Mouse (Mus musculus): ENCODE results near the gene Grid2ip. TPM values are rescaled to one million over a fixed set of nuclear protein-coding genes. Genes with fewer than 3 reads are reported as not detected.

Gene Grid2ip
- not detected for polyA plus RNA-seq (2017; shearing (Covaris generic))

GRCm38 (mm10) chr5:143356686-143357388 is at the start of gene Grid2ip:
TSS of gene Grid2ip (plus strand) at chr5:143357338.

GRCm38 (mm10) chr5:143314730-143315513 is 42.2 kb upstream of the Grid2ip start, which contains the start of gene E130309D02Rik:
TSS of gene E130309D02Rik (minus strand) at chr5:143315360.

GRCm38 (mm10) chr5:143328690-143329495 is 28.2 kb upstream of the Grid2ip start, which contains the start of gene Zdhhc4:
TSS of gene Zdhhc4 (minus strand) at chr5:143329256.

GRCm38 (mm10) chr5:143403221-143404147 is 46.3 kb downstream of the Grid2ip start, which contains the start of gene Kdelr2:
TSS of gene Kdelr2 (plus strand) at chr5:143403838.

Other genes starting within 250 kb of the Grid2ip start
- gene Rnf216, start 244.3 kb upstream of the Grid2ip start, polyA plus RNA-seq (2017; shearing (Covaris generic)): 47.9 TPM
- gene Olfr718-ps1, start 209.8 kb upstream of the Grid2ip start, polyA plus RNA-seq (2017; shearing (Covaris generic)): 0.10 TPM
- gene Rbak, start 176.6 kb upstream of the Grid2ip start, polyA plus RNA-seq (2017; shearing (Covaris generic)): 18.4 TPM
- not detected for gene Spdye4b, start 176.3 kb upstream of the Grid2ip start, polyA plus RNA-seq (2017; shearing (Covaris generic))
- not detected for gene Spdye4a, start 130.4 kb upstream of the Grid2ip start, polyA plus RNA-seq (2017; shearing (Covaris generic))
- gene Zfp12, start 122.2 kb upstream of the Grid2ip start, polyA plus RNA-seq (2017; shearing (Covaris generic)): 7.7 TPM
- 0.11 TPM for gene Zfp316, start 87.3 kb upstream of the Grid2ip start, polyA plus RNA-seq (2017; shearing (Covaris generic))
- gene Zfp853, start 63.7 kb upstream of the Grid2ip start, polyA plus RNA-seq (2017; shearing (Covaris generic)): not detected
- 4.3 TPM for gene E130309D02Rik, start 42.0 kb upstream of the Grid2ip start, polyA plus RNA-seq (2017; shearing (Covaris generic))
- 118 TPM for gene Zdhhc4, start 28.1 kb upstream of the Grid2ip start, polyA plus RNA-seq (2017; shearing (Covaris generic))
- 26.5 TPM for gene Kdelr2, start 46.5 kb downstream of the Grid2ip start, polyA plus RNA-seq (2017; shearing (Covaris generic))
- gene Daglb, start 107.2 kb downstream of the Grid2ip start, polyA plus RNA-seq (2017; shearing (Covaris generic)): 14.8 TPM
- gene Rac1, start 170.7 kb downstream of the Grid2ip start, polyA plus RNA-seq (2017; shearing (Covaris generic)): 20.4 TPM

All from CD4-positive, CD25-positive, alpha-beta regulatory T cell, adult 9 weeks (primary cell).